Mouse (Mus musculus): ENCODE measurements around the gene Gfpt1.
A peak's percentile ranks its signal among the peaks of the same experiment; 100 is the strongest.

GRCm38 (mm10) chr6:87009692-87010328 is 32.8 kb upstream of the Gfpt1 start:
- TF ChIP-seq POLR2A (IDR thresholded peaks at IDR 0.05; ENCODE audit: insufficient read length, low read depth) (peak; percentile 100), TCF12 (IDR thresholded peaks at IDR 0.05; ENCODE audit: insufficient read depth, poor library complexity, severe bottlenecking) (no peak), USF1 (IDR thresholded peaks at IDR 0.05; ENCODE audit: low read depth) (no peak), TCF3 (IDR thresholded peaks at IDR 0.05; ENCODE audit: insufficient read length, low read depth) (no peak), POLR2AphosphoS2 (IDR thresholded peaks at IDR 0.05; ENCODE audit: insufficient read length, low read depth) (peak; percentile 99), MAX (IDR thresholded peaks at IDR 0.05; ENCODE audit: low read depth) (no peak), E2F4 (IDR thresholded peaks at IDR 0.05; ENCODE audit: insufficient read depth) (no peak), CEBPB (IDR thresholded peaks at IDR 0.05; ENCODE audit: insufficient read depth, poor library complexity, severe bottlenecking) (0 out of 2 replicates have a peak, but pooled peaks have one; percentile 46), MYOD1 (IDR thresholded peaks at IDR 0.05; ENCODE audit: control insufficient read depth in 1 of 3, insufficient read length in 2 of 3, low read depth in 2 of 3) (no peak), MYOG (IDR thresholded peaks at IDR 0.05; ENCODE audit: control insufficient read depth in 1 of 3, insufficient read depth in 1 of 3, insufficient read length in 2 of 3, low read depth in 2 of 3) (peak in 1 of 3 experiments; percentile 20), SRF (IDR thresholded peaks at IDR 0.05; ENCODE audit: control insufficient read depth, insufficient read length, low read depth) (no peak), REST (IDR thresholded peaks at IDR 0.05; ENCODE audit: insufficient read depth, insufficient read length) (peak; percentile 32)

All from myocyte (in vitro differentiated cells).